Mouse (Mus musculus) testis, postnatal 14 days (tissue): ENCODE data around the gene Themis.

Source experiments
- DNase-seq: peaks from one replicate; pipeline ENCODE4 v3.0.0; 2021; ENCODE audit warnings: low spot score

Themis gene

DNA sequence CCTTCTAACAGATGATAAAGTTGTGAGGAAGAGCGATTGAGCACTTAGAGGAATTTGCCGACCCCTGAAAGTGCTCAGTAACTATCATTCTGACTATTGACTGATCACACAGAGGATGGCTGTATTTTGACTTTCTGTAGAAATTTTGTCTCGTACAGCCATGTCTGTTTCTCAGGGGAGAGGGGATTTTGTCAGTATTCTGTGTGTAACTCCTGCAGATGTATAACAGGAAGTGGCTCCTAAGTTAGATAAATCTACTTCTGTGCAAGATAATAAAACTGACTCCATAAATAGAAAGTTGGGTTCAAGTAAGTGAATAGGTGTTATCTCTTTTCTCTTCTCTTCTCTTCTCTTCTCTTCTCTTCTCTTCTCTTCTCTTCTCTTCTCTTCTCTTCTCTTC is 137.0 kb downstream of the Themis start:
- no peak for DNase-seq

DNA sequence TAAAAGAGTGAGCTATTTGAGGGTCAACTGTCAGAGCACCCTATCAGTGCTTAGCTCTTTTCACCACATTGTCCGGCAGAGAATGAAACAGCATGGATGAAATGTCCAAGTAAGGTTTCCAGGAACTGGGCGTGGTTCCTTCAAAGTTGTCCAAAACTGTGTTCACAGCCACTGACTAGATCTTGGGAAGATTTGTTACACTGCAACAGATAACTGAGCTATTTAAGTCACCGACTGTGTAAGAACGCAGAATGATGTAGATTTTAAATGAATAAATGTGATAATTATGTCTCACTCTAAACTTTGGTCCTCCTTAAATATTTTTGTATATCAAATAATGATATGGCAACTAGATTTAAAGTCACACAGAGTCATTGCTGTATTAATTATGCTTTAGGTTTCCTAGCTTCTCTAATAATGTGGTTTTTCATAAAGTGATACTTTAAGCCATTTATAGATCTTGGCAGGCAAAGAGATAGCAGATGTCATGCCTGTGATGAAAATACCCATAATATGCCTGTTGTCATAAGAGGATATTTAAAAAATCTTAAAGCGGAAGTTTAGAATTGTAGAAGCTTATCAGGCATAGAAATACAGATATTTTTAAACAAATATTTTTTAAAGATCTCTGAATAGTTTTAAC is 143.9 kb downstream of the Themis start:
- no peak for DNase-seq

DNA sequence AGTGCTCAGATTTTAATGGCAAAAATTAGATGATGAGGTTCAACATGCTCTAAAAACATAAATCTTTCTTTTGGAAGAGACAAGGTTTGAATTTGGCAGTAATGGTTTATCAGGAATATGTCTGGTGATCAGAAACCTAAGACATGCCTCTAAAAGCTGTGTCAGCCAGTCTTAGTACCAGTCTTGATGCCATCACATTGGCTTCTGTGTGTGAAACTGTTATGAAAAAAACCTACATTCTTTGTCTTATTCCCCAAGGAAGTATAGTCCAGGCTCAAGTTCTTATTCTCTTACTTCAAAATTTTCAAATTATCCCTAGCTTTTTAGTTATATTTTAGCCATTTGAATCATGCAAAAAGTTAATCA is 144.4 kb downstream of the Themis start:
- no peak for DNase-seq

DNA sequence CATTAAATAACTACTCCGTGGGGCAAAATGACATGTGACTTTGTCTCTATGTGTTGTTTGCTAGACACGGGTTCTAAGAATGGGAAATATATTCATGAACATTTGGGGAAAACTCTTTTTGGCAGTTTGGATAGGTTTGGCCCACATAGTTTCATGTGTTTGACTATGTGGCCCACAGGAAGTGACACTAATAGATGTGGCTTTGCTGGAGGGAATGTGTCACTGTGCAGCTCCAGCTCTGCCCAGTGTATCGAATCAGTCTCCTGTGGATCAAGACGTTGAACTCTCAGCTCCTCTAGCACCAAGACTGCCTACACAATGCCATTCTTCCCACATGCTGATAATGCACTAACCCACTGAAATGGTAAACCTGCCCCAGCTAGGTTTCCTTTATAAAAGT is 148.0 kb downstream of the Themis start:
- no peak for DNase-seq

DNA sequence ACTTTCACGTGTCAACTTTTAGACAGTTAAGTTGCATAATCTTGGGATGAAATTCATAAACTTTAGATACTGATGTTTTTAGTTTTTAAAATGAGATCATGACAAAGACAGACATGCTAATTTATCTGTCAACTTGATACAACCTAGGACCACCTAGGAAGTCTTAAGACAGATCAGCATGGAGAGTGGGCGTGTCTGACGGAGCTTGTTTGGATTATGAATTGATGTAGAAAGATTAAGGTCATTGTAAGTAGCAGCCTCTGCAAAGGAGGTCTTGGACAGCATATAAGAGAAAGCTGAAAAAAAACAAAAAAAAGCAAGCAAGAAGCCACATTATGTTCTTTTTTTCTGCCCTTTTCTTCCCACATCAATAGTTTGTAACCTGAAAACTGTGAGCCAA is 154.2 kb downstream of the Themis start:
- no peak for DNase-seq

DNA sequence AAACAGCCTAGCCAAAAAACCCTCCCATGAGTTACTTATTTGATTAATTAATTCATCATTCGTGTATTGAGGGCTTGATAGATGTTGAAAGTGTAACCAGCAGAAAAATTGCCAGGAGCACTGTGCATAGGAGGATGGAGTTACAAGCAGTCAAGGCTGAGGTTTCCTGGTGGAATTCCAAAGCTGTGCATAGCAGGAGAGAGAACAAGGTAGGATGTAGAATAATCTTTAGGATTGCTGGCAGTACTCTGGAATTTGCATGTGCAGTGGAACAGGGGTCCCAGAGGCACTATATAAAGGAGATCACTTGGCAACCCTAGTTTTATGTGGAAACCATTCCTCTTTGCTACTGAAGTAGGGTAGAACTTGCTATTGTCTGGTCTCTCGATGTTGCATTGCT is 174.4 kb downstream of the Themis start:
- no peak for DNase-seq

DNA sequence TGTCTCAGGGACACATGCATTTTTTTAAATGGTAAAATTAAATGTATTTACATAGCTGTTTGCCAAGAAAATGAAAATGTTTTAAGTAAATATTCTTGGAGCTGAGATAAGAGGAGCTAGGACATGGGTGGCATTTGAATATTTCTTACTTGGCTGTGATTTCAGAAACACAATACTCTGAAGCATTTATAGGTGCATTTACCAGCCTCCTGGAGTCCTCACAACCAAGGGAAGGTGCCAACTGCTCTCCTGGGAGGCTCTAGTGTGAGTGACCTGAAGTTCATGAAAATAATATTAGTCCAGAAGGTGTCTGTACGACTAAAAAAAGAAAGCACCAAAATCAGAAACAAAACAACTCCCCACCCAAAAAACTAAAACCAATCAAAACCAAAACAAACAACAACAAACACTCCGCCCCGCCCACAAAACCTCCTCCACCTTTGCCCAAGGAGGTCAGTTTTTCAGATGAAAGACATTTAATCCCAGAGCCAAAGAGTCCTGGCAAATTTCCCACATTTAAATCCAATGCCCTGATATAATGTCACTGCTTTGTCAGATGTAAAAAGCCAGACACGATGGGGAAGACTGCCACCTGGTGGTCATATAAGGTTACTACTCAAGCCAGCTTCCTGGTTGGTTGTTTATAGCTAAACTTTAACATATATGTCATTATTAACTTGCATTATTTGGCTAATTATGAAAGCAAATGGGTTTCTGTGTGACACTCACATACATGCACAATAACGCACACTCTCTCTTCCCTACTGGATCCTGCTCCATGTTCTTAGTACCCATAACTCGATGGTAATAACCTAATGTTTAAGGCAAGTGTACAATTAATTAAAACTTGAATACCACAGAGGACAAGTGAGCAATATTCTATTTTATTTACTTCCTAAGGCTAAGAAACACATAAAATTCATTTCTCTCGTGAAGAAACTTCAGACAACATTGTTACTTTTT is 175.9 kb downstream of the Themis start:
- DNase-seq: no peak

DNA sequence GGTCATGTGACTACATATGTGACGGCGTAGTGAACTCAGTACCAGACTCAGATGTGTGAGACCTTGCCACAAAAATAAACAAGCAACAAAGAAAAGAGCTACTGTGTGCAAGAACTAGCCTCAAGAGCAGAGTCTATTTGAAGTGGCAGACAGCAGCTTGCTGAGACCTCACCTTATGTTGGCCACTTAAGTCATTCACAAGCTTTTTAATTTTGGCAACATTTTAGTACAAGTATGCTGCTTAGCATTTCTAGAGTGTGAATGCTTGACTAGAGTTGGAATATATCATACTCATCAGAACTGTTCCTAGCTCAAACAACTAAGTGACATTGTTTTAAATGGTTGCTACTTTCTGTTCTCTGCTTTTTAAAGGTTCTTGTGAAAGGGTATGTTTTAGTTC is 188.0 kb downstream of the Themis start:
- no peak for DNase-seq

DNA sequence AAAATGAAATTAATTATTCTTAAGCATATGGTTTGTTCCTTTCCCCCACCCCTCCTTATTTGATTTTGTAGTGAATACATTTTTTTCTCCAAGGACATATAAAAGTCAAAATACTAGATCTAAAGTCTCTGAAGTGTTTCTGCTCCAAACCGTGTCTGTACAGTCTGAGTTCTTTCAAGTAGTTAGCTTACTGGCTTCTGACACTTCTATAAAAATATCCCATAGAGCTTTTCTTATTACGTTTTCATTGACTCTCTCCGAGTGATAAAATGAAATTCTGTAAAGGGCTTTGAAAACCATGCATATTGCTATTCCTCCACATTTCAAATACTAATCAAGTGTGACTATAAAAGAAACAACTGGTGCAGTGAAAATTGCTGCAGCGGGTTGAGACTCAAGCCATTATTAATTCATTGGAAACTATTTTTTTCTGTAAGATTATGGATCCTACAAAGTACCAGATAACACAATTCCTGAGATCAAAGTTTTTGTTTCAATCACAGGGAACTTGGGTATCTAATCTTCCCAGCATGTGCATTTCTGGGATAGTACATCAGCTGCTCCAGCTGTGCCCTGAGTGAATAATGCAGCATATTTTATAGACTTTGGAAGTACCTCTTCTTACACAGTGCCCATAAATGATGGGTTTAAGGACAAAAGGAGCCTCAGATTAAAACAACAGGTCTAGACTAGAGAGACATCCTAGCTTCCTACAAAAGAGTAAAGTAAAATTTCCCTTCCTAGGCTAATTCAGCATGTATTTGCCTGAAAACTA is 202.6 kb downstream of the Themis start:
- no peak for DNase-seq

DNA sequence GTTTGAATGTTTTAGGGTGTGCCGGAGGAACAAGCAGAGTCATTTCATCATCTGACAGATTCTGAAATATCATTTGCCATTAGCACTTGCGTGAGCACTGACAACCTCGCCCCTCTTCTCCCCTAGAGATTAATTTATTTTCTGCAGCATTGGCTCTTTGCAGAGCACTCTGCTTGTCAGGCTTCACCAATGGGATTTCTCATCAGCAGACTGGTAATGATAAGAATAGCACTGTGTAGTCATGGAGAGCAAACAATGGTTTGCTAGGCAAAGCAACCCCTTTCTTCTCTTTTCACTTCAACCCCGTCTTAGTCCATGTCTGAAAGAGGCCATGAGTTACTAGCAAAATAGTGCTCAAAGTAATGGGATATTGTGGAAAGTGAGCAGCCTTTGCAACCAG is 206.4 kb downstream of the Themis start:
- DNase-seq: no peak

DNA sequence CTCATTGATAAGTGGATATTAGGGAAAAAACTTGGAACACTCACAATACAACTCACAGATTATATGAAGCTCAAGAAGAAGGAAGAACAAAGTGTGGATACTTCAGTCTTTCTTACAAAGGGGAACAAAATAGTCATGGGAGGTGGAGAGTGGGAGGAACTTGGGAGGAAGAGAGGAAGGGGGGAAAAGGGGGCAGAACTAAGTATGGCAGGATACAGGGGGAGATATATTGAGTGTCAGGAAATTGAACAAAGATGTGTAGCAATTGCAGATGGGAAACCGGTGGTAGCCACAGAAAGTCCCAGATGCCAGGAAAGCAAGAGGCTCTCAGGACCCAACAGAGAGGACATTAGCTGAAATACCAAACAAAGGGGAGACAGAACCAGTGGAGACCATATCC is 219.5 kb downstream of the Themis start:
- DNase-seq: no peak

DNA sequence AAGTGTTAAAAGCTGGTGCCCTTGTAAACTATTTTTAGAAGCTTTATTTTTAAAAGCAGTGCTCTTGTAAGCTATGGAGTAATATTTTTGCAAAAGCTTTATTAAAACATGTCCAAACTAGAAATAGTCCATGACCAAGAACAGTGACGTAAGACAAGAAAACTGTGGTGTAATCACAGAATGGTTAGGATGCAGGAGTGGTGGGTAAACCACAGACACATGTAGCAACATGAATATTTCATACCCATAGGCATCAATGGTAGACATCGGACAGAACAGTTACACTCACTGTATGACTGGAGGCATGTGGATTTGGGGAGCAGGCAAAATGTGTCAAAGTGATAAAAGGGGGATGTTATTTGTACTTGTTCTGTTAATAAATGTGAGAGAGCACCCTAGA is 222.7 kb downstream of the Themis start:
- no peak for DNase-seq

DNA sequence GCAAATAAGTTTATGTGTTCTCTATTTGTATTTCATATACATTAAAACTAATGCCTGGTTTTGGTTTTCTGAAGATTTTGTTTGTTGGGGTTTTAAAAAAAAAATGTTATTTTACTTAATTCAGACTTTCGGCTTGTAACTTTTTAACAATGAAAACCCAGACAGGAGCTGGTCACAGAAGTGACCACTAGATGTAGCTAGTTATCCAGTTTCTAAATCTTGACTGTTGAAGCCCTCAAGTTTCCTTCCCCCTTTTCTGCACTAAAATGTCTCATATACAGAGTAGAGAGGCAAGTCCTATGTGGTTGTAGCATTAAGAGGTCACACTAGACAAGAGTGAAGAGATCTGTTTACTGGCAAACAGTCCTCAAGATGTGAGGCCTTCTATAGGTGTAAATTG is 230.2 kb downstream of the Themis start:
- DNase-seq: no peak
